Mouse (Mus musculus) bone marrow macrophage, adult 2 months (primary cell): ENCODE measurements around the gene Ptch2. TPM values are rescaled to one million over a fixed set of nuclear protein-coding genes. Genes with fewer than 3 reads are reported as not detected.

Source experiments
- H3K27ac ChIP-seq: 2 replicates; pipeline ENCODE4 v1.5.1; 2012; ENCODE audit warnings: low read depth, low read length; ENCODE audit not compliant: insufficient read depth
- H3K4me1 ChIP-seq: 2 replicates; pipeline ENCODE4 v1.6.1; 2012; ENCODE audit warnings: low read length; ENCODE audit not compliant: control insufficient read depth, insufficient read depth
- H3K4me3 ChIP-seq: 2 replicates; pipeline ENCODE4 v1.5.1; 2012; ENCODE audit warnings: mild to moderate bottlenecking, low read length, moderate library complexity; ENCODE audit not compliant: insufficient read depth
- CTCF ChIP-seq: IDR thresholded peaks from 2 replicates; pipeline ENCODE4 v1.5.1; 2012; ENCODE audit warnings: low read depth, mild to moderate bottlenecking, low read length, moderate library complexity
- POLR2A ChIP-seq: IDR thresholded peaks from 2 replicates; pipeline ENCODE4 v1.6.1; 2012; ENCODE audit warnings: mild to moderate bottlenecking, low read depth, low read length, borderline replicate concordance
- polyA plus RNA-seq: library from polyadenylated mRNA; stranded (reverse); fragments of >200 nt; gene quantifications from 2 replicates; pipeline ENCODE4 v1.2.4, GENCODE M21; 2012; ENCODE audit not compliant: missing spikeins, insufficient read depth, insufficient read length

The Ptch2 gene
- polyA plus RNA-seq, 1 experiment: not detected

DNA sequence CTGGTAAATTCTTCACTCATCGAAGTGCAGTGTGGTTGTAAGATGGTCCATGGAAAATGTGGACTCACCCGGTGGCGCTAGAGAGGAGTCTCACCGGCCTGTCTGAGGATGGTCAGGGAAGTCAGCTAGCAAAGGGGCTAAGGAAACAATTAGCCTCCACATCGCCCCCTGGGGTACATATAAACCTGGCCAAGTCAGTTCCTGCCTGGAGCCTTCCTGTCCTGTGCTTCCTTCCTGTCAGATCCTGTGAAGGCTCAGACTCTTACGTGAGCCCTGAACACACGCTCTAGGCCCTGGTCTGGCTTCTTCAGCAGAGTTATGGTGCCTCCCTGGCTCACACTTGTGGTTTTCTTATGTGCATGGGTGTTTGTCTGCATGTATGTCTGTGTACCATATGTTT lies 5.3 kb downstream of the Ptch2 start:
- Histone ChIP-seq H3K27ac (no peak overlapping the region), H3K4me3 (no peak overlapping the region), H3K4me1 (peaks cover 6% of the 10 kb centered on the region)
- TF ChIP-seq CTCF (no peak), POLR2A (no peak)

DNA sequence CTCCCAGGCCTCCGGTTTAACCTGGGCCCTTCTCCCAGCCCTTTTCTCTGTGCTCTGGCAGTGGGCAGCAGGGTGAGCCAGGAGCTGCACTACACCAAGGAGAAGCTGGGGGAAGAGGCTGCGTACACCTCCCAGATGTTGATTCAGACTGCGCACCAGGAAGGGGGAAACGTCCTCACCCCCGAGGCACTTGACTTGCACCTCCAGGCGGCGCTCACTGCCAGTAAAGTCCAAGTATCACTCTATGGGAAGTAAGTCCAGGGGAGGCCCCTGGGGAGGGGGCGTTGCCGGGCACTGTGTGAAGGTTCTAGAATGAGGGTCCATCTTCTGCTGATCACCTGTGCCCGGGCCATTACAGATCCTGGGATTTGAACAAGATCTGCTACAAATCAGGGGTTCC lies 8.8 kb downstream of the Ptch2 start:
- TF ChIP-seq POLR2A: no peak
- TF ChIP-seq CTCF: no peak
- Histone ChIP-seq H3K4me1 (peaks cover 4% of the 10 kb centered on the region; the same call in 1 of the 2 replicates), H3K27ac (no peak overlapping the region), H3K4me3 (no peak overlapping the region)

DNA sequence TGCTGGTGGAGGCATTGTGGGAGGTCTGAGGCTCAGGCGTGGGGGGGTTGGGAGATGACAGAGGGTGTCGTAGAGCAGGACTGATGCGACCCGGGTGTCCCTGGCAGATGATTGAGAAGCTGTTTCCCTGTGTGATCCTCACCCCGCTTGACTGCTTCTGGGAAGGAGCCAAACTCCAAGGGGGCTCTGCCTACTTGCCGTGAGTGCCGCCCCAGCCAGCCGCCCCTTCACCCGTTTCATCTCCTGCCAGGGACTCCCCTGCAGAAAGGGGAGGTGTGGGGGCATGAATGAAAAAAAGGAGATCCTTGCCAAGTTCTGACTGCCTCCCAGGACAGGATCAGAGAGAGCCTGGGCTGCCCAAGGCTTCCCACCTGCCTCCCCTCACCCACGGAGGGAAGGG lies 9.3 kb downstream of the Ptch2 start:
- TF ChIP-seq POLR2A: no peak
- TF ChIP-seq CTCF: no peak
- Histone ChIP-seq H3K4me3 (no peak overlapping the region), H3K27ac (no peak overlapping the region), H3K4me1 (peaks cover 4% of the 10 kb centered on the region; the same call in 1 of the 2 replicates)

DNA sequence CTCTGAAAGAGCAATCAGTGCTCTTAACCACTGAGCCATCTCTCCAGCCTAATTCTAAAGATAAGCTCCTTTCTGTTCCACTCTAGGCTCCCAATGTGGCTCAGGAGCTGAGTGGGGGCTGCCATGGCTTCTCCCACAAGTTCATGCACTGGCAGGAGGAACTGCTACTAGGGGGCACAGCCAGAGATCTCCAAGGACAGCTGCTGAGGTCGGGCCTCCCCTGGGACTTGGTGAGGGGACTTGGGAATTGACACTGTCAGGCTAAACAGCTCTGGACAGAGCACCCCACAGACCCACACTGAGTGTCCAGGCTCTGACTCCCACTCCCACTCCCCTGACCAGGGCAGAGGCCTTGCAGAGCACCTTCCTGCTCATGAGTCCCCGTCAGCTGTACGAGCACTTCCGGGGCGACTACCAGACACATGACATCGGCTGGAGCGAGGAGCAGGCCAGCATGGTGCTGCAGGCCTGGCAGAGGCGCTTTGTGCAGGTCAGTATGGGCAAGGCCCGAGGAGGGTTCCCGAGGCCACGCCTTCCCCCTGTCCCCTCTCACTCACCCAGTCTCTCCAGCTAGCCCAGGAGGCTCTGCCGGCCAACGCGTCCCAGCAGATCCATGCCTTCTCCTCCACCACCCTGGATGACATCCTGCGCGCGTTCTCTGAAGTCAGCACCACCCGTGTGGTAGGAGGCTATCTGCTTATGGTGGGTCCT lies 12.1 kb downstream of the Ptch2 start:
- no peak overlapping the region for H3K27ac ChIP-seq
- TF ChIP-seq CTCF (no peak), POLR2A (no peak)
- H3K4me1 ChIP-seq: no peaks in the 10 kb centered on the region
- H3K4me3 ChIP-seq: no peak overlapping the region

DNA sequence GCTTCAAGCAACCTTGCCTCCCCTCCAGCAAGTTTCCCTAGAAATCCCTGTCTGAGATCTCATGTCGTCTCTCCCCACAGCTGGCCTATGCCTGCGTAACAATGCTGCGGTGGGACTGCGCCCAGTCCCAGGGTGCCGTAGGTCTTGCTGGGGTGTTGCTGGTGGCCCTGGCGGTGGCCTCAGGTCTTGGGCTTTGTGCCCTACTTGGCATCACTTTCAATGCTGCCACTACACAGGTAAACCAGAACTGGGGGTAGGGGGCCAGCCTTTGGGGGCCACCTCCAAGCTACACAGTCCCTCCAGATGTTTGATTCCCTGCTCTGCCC lies 12.6 kb downstream of the Ptch2 start:
- H3K4me3 ChIP-seq: no peak overlapping the region
- TF ChIP-seq CTCF: no peak
- TF ChIP-seq POLR2A: no peak
- no peaks in the 10 kb centered on the region for H3K4me1 ChIP-seq
- H3K27ac ChIP-seq: no peak overlapping the region

DNA sequence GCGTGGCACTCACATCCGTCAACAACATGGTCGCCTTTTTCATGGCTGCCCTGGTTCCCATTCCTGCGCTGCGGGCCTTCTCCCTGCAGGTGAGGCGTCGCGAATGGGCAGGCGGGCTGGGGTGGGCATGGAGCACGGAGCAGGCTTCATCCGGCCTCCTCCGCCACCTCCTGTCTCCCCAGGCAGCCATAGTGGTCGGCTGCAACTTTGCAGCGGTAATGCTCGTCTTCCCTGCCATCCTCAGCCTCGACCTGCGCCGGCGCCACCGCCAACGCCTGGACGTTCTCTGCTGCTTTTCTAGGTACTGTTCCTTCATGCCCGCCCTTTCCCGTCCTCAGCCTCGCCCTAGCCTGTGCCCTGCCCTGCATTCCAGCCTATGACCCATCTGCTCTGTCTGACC lies 13.5 kb downstream of the Ptch2 start:
- Histone ChIP-seq H3K4me1 (no peaks in the 10 kb centered on the region), H3K27ac (no peak overlapping the region), H3K4me3 (no peak overlapping the region)
- TF ChIP-seq POLR2A (no peak), CTCF (no peak)

DNA sequence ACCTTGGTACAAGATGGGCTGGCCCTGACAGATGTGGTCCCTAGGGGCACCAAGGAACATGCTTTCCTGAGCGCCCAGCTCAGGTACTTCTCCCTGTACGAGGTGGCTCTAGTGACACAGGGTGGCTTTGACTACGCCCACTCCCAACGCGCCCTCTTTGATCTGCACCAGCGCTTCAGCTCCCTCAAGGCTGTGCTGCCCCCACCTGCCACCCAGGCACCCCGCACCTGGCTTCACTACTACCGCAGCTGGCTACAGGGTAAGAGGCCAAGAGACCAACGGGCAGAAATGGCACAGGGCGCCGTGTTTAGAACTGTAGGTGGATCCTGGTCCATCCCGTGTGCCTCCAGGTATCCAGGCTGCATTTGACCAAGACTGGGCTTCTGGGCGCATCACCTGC lies 14.4 kb downstream of the Ptch2 start:
- Histone ChIP-seq H3K4me3 (no peak overlapping the region), H3K27ac (no peak overlapping the region), H3K4me1 (no peaks in the 10 kb centered on the region)
- TF ChIP-seq POLR2A: no peak
- TF ChIP-seq CTCF: no peak

DNA sequence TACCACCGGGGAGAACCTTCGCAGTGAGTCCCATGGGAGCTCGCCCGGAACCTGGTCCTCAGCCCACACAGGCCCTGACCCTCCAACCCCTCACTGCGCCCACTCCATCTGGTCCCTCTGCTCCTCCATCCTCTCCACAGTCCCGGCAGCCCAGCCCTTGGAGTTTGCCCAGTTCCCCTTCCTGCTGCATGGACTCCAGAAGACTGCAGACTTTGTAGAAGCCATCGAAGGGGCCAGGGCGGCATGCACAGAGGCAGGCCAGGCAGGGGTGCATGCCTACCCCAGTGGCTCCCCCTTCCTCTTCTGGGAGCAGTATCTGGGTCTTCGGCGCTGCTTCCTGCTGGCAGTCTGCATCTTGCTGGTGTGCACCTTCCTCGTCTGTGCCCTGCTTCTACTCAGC lies 15.1 kb downstream of the Ptch2 start:
- H3K4me3 ChIP-seq: no peak overlapping the region
- TF ChIP-seq POLR2A: no peak
- no peak for TF ChIP-seq CTCF

DNA sequence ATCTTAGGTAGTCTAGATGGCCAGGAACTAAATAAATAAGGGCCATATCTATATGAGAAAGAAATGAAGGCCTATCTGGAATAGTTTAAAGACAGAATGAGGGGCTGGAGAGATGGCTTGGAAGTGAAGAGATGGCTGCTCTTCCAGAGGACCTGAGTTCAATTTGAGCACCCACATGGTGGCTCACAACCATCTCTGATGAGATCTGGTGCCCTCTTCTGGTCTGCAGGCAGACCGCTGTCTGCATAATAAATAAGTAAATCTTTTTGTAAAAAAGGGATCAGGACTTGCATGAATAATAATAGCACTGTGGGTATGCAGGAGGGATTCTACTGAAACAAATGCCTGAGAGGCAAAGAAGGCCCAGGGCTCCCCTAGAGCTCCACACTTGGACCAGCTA lies 17.4 kb downstream of the Ptch2 start:
- peaks cover 3% of the 10 kb centered on the region; the same call in 1 of the 2 replicates for H3K4me1 ChIP-seq
- H3K27ac ChIP-seq: no peak overlapping the region
- no peak for TF ChIP-seq POLR2A
- TF ChIP-seq CTCF: no peak
- no peak overlapping the region for H3K4me3 ChIP-seq

More for the DNA sequence above, 15.1 kb downstream of the Ptch2 start:
- H3K4me1 ChIP-seq: no peaks in the 10 kb centered on the region
- no peak overlapping the region for H3K27ac ChIP-seq

DNA sequence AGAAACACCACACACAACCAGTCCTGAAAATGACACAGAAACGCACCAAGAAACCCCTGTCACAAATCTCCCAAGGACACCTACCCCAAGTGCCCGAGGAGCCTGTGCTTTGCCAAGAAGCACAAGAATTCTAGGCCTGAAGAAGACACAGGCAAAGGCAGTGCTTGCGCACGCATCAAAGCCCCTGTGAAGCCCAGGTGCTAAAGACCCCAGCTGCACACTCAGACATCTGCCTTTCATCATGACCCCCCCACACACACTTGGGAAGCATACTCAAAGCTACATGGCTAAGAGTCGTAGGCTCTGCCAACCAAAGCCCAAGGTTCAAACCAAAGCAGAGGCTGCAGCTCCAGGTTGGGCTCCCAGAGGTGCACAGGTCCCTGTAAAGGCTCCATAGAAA lies 19.7 kb downstream of the Ptch2 start:
- H3K27ac ChIP-seq: no peak overlapping the region
- no peak for TF ChIP-seq POLR2A
- no peak for TF ChIP-seq CTCF
- no peak overlapping the region for H3K4me3 ChIP-seq
- peaks cover 9% of the 10 kb centered on the region for H3K4me1 ChIP-seq
